Mouse (Mus musculus) liver, adult 2 months (tissue): ENCODE measurements around the gene Pde4d.

Experiments used
- CTCF ChIP-seq: fragments of 200-500 bp; IDR thresholded peaks from 2 replicates; pipeline ENCODE4 v1.5.1; 2011; ENCODE audit warnings: low read depth, low read length, control low read depth
- POLR2A ChIP-seq: fragments of 200-500 bp; IDR thresholded peaks from 2 replicates; pipeline ENCODE4 v1.6.1; 2011; ENCODE audit warnings: low read length, control low read depth; ENCODE audit not compliant: insufficient read depth; ENCODE audit errors: extremely low read depth

DNA sequence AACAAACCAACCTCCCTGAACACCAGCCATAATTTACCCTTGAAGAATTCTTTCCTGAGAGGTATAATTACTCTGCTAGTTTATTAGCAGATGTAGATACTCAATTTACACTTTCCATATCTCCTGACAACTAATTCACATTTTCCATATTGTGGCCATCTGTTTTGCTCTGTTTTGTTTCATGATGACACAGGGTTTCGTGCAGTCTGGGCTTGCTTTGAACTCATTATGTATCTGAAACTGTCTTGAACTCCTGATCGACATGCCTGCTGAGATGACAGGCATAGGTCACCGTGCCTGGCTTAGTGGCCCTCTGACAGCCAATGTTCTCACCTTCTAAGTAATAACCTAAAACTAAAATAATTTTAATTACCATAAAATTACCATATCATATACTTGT is 672.1 kb downstream of the Pde4d start:
- TF ChIP-seq CTCF (no peak), POLR2A (no peak)
